Mouse (Mus musculus) adrenal gland, postnatal 4 days (tissue): ENCODE results near the gene Wdr25. TPM values are rescaled to one million over a fixed set of nuclear protein-coding genes. Genes with fewer than 3 reads are reported as not detected.

Experiments used
- DNase-seq, 2 experiments: peaks; one replicate each; pipeline ENCODE4 v3.0.0; 2021 to 2022; ENCODE audit warnings: low spot score in 2 of 2, mixed read lengths in 2 of 2
- total RNA-seq, 2 experiments: library from RNA; stranded (reverse); gene quantifications; 2 replicates each; pipeline ENCODE4 v1.2.3; 2021

Gene Wdr25
- total RNA-seq, 2 experiments from 2014 or later: 3.4 to 7.5 TPM

- DNase-seq: no peak
Measured at GRCm38 (mm10) chr12:108934231-108934630, 40.8 kb downstream of the Wdr25 start.

GRCm38 (mm10) chr12:108936834-108937233 lies 43.4 kb downstream of the Wdr25 start:
- DNase-seq: no peak

GRCm38 (mm10) chr12:108937506-108937905 lies 44.1 kb downstream of the Wdr25 start:
- no peak for DNase-seq

GRCm38 (mm10) chr12:108938844-108939243 lies 45.4 kb downstream of the Wdr25 start:
- DNase-seq: no peak

GRCm38 (mm10) chr12:108939317-108939716 lies 45.9 kb downstream of the Wdr25 start:
- DNase-seq: no peak

GRCm38 (mm10) chr12:108940255-108940654 lies 46.8 kb downstream of the Wdr25 start:
- no peak for DNase-seq

- no peak for DNase-seq
Measured at GRCm38 (mm10) chr12:108941282-108941681, 47.9 kb downstream of the Wdr25 start.

GRCm38 (mm10) chr12:108942203-108942923 lies 48.9 kb downstream of the Wdr25 start:
- no peak for DNase-seq

- DNase-seq: no peak
Measured at GRCm38 (mm10) chr12:108953011-108953550, 59.6 kb downstream of the Wdr25 start.

GRCm38 (mm10) chr12:108953838-108954237 lies 60.4 kb downstream of the Wdr25 start:
- DNase-seq: no peak

GRCm38 (mm10) chr12:108954456-108954855 lies 61.0 kb downstream of the Wdr25 start:
- no peak for DNase-seq

- DNase-seq: no peak
Measured at GRCm38 (mm10) chr12:108958483-108958882, 65.1 kb downstream of the Wdr25 start.

GRCm38 (mm10) chr12:108958991-108959638 lies 65.7 kb downstream of the Wdr25 start:
- DNase-seq: no peak

GRCm38 (mm10) chr12:108959639-108960219 lies 66.3 kb downstream of the Wdr25 start:
- no peak for DNase-seq

GRCm38 (mm10) chr12:108960225-108960624 lies 66.8 kb downstream of the Wdr25 start:
- DNase-seq: peak; percentile 20 to 56

- no peak for DNase-seq
Measured at GRCm38 (mm10) chr12:108967631-108968030, 74.2 kb downstream of the Wdr25 start.

GRCm38 (mm10) chr12:108968031-108968430 lies 74.6 kb downstream of the Wdr25 start:
- no peak for DNase-seq

- DNase-seq: no peak
Measured at GRCm38 (mm10) chr12:108971446-108971845, 78.0 kb downstream of the Wdr25 start.

GRCm38 (mm10) chr12:108972234-108972633 lies 78.8 kb downstream of the Wdr25 start:
- DNase-seq: no peak

- no peak for DNase-seq
Measured at GRCm38 (mm10) chr12:108979977-108980376, 86.5 kb downstream of the Wdr25 start.

- no peak for DNase-seq
Measured at GRCm38 (mm10) chr12:108981941-108982683, 88.7 kb downstream of the Wdr25 start.

- no peak for DNase-seq
Measured at GRCm38 (mm10) chr12:108982684-108982960, 89.2 kb downstream of the Wdr25 start.
